Mouse (Mus musculus) left cerebral cortex, adult 11 months (tissue): ENCODE results near the gene Gm45716.
A peak's percentile ranks its signal among the peaks of the same experiment; 100 is the strongest.

Experiments used
- DNase-seq: peaks from one replicate; pipeline ENCODE4 v3.0.0; 2022; ENCODE audit warnings: low spot score

The Gm45716 gene

GRCm38 (mm10) chr11:90187441-90187840, at the start of gene Gm45716:
TSS of gene Gm45716 (plus strand) at chr11:90187683.
- DNase-seq: no peak

- DNase-seq: peak; percentile 13
These were observed 45.1 kb upstream of the Gm45716 start for GRCm38 (mm10) chr11:90142393-90142792.

GRCm38 (mm10) chr11:90142936-90143335, 44.5 kb upstream of the Gm45716 start:
- no peak for DNase-seq

- no peak for DNase-seq
These were observed 41.2 kb upstream of the Gm45716 start for GRCm38 (mm10) chr11:90146086-90146860.

- DNase-seq: no peak
These were observed 32.4 kb upstream of the Gm45716 start for GRCm38 (mm10) chr11:90155066-90155465.

GRCm38 (mm10) chr11:90155466-90155865, 32.0 kb upstream of the Gm45716 start:
- DNase-seq: no peak

- DNase-seq: no peak
These were observed 19.7 kb upstream of the Gm45716 start for GRCm38 (mm10) chr11:90167771-90168170.

- DNase-seq: no peak
These were observed 19.0 kb upstream of the Gm45716 start for GRCm38 (mm10) chr11:90168338-90169065.

- DNase-seq: no peak
These were observed 18.1 kb upstream of the Gm45716 start for GRCm38 (mm10) chr11:90169200-90170013.

GRCm38 (mm10) chr11:90170014-90170320, 17.5 kb upstream of the Gm45716 start:
- no peak for DNase-seq

- no peak for DNase-seq
These were observed 15.2 kb upstream of the Gm45716 start for GRCm38 (mm10) chr11:90172331-90172730.

- DNase-seq: no peak
These were observed 11.7 kb upstream of the Gm45716 start for GRCm38 (mm10) chr11:90175634-90176300.

- no peak for DNase-seq
These were observed 10.1 kb upstream of the Gm45716 start for GRCm38 (mm10) chr11:90177389-90177788.

GRCm38 (mm10) chr11:90183361-90183760, 4.1 kb upstream of the Gm45716 start:
- no peak for DNase-seq

GRCm38 (mm10) chr11:90184756-90185155, 2.7 kb upstream of the Gm45716 start:
- no peak for DNase-seq

- no peak for DNase-seq
These were observed 2.7 kb downstream of the Gm45716 start for GRCm38 (mm10) chr11:90190156-90190555.

GRCm38 (mm10) chr11:90194946-90195345, 7.5 kb downstream of the Gm45716 start:
- DNase-seq: no peak

GRCm38 (mm10) chr11:90195756-90196520, 8.5 kb downstream of the Gm45716 start:
- DNase-seq: no peak

GRCm38 (mm10) chr11:90196521-90197215, 9.2 kb downstream of the Gm45716 start:
- no peak for DNase-seq

- no peak for DNase-seq
These were observed 10.6 kb downstream of the Gm45716 start for GRCm38 (mm10) chr11:90198048-90198447.

GRCm38 (mm10) chr11:90200826-90201225, 13.3 kb downstream of the Gm45716 start:
- no peak for DNase-seq
